Mouse (Mus musculus): Measurements from ENCODE around the gene Pkig.

Gene Pkig

DNA sequence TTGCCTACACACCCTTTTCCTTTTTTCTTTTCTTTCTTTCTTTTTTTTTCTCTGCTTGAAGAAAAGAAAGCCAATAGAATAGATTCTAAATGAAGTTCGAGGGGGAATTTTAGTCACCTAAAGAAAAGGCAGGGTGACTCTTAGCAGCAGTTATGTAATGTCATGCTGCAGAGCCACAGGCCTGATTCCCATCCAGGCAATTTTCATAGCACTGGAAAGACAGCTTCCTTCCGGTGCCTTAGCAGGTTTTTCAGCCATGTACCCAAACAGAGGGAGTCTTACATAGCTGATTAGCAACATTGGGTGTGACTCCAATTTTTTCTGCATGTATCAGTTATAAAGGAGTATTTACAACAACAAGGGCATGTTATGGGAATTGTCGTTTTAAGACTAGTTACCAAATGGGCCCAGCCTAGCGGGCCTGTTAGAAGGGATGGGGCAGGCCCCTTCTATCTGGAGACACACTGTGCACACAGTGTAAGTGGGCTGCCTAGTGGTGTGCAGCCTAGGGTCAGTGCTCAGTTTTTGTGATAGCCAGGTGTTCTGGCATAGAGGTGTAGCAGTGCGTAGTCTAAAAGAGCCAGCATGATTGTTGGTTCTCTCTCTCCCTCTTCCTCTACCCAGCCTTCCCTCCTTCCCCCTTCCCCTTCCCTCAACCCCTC lies 45.5 kb downstream of the Pkig start:
- DNase-seq (ENCODE audit: inconsistent age in 2 of 2, low spot score in 1 of 2), result peak in 1 of 2 experiments; percentile 41

DNA sequence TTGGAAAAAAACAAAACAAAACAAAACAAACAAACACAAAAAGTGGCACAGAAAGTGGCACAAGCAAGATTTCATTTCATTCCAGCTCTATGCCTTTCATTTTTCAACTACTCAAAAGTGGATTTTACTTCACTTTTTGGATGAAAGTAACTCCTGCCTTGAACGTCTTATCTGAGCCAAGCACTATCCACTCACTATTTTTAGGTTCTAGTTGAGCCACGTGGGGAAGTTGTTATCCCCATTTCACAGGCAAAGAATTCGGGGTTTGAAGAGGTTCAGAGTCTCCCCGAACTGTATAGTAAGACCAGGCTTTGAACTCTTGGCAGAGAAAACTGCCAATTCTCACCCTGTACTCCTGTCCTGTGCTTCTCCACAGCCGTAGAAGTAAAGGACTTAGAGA lies 50.1 kb downstream of the Pkig start:
- DNase-seq (ENCODE audit: inconsistent age in 2 of 2, low spot score in 1 of 2), result no peak

DNA sequence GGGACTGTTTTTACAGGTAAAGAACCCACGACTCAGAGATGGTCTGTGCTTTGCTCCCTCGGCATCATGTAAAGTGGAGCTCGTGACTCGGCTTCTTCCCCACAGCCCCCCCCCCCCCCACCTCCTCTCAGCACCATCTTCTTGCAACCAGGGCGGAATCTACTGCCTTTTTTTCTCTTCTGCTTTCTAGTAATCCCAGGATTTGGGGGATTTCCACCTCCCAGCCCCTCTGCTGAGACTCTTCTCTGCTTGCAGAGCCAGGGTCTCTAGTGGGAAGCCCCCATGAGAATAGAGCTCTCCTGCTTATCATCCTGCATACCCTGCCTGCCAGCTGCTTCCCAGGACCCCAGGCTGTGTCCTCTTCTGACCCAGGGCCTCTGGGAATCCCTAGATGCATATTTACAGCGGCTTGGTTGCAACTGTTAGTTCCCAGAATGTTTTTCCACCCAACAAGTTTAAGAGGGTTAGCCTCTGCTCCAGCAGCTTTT lies 50.6 kb downstream of the Pkig start:
- DNase-seq (ENCODE audit: inconsistent age in 2 of 2, low spot score in 1 of 2), result no peak

DNA sequence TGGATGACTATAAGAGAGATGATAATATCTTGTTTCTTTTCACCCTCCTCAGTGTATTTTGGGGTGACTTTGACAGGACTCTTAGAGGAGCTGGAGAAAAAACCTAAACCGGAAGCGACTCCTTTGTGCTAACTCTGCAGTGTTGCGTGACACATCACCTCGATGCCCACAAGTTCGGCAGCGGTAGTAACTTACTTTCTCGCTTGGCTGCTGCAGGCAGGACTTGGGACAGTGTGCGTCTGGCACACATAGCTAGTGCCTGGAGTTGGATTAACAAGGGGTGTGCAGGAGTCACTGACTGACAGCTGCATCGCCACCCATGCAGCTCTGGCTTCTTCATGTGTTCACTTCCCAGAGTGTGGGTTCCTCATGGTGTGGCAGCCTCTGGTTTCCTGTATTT lies 51.8 kb downstream of the Pkig start:
- DNase-seq (ENCODE audit: inconsistent age in 2 of 2, low spot score in 1 of 2), result no peak

GRCm38 (mm10) chr2:163710606-163711159 lies 52.5 kb downstream of the Pkig start:
- DNase-seq (ENCODE audit: inconsistent age in 2 of 2, low spot score in 1 of 2), result peak in 1 of 2 experiments; percentile 61

DNA sequence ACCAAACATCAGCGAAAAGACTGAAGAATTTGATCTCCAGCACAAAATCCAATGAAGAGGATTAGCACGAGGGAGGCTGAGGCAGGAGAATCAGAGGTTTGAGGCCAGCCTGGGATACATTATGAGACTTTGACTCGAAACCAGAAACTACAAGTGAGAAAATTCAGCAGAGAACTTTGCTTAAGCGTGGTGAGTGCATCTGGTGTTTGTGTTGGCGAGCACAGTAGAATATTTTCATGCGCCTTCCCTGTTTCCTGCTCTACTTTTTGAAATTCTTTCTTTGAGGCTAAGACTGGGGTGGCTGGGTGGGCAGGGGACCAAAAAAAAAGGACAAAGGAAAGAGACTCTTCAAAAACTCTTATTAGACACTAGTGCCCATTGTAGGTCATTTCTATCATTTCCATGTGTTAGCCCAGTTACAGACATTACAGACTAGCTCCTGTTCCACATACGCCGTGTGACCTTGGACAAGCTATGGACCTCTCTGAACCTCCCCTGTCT lies 53.2 kb downstream of the Pkig start:
- no peak for DNase-seq (ENCODE audit: inconsistent age in 2 of 2, low spot score in 1 of 2)

DNA sequence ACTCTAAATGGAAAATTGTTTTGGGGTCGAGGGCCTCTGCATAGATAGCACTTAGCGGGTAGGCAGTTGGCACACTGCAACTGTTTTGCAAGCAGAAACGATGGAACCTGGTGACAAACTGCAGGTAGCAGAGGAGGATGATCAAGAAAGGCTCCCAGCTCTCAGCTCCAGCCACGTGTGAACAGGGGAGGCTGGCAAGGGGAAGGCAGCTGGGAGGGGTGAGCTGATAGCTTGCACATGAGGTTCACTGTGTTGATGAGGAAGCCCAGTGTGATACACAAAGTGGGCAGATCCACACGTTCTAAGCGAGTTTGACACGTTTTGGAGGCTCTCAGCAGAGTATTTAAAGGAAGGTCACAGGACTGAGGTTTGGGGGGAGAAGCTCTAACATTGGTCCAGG lies 54.3 kb downstream of the Pkig start:
- DNase-seq (ENCODE audit: inconsistent age in 2 of 2, low spot score in 1 of 2), result no peak

GRCm38 (mm10) chr2:163712874-163713273 lies 54.7 kb downstream of the Pkig start:
- peak; percentile 38 to 71 for DNase-seq (ENCODE audit: inconsistent age in 2 of 2, low spot score in 1 of 2)

DNA sequence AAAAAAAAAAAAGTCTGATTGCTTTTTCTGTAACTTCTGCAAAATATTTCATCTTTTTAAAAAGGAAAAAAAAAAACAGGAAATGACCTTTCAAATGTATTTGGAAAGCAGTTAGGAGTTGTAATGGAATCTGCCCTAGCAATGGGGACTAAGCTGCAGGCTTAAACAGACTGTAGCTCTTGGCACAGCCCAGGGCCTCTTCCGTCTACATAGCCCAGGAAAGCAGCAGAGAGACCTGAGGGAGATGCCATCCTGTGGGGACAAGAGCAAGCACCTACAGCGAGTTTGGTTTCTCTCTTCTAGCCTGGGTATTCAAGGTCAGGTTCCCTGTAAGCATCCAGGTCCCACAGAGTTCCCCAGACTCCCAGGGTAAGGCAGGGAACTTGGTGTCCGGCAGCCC lies 55.2 kb downstream of the Pkig start:
- peak; percentile 34 to 68 for DNase-seq (ENCODE audit: inconsistent age in 2 of 2, low spot score in 1 of 2)

- peak in 1 of 2 experiments; percentile 59 for DNase-seq (ENCODE audit: inconsistent age in 2 of 2, low spot score in 1 of 2)
These were observed 58.3 kb downstream of the Pkig start for GRCm38 (mm10) chr2:163716448-163716847.

- peak in 1 of 2 experiments; percentile 51 for DNase-seq (ENCODE audit: inconsistent age in 2 of 2, low spot score in 1 of 2)
These were observed 58.7 kb downstream of the Pkig start for GRCm38 (mm10) chr2:163716853-163717252.

GRCm38 (mm10) chr2:163718526-163718925 lies 60.3 kb downstream of the Pkig start:
- DNase-seq (ENCODE audit: inconsistent age in 2 of 2, low spot score in 1 of 2), result peak in 1 of 2 experiments; percentile 60

DNA sequence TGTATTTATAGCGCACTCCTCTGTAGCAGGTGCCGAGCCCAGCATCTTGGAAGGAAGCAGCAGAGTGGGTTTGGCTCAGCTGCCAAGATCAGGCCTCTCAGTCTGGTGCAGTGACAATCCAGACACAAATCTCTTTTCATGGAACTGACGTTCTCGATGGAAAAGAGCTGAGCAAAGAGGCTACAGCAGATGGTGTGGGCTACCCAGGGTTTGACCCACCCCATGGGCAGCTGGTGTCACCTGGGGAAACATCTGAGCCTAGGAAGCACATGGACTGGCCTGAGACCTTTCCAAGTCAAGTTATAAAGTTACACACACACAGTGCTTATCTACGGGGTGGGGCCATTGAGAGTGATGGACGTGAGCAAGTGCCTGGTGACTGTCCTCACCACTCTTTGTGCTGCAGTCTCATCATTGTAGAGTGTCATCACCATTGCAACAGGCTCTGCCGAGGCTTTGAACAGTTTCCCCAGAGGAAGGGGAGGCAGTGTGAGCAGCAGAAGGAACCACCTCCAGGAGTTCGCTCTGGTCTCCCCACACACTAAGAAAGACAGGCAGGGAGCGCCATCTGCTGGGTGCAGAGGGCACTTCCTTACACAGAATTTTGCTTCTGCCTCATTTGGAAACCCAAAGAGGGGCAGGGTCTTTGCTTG lies 60.9 kb downstream of the Pkig start:
- DNase-seq (ENCODE audit: inconsistent age in 2 of 2, low spot score in 1 of 2), result peak; percentile 80 to 93

- DNase-seq (ENCODE audit: inconsistent age in 2 of 2, low spot score in 1 of 2), result no peak
These were observed 61.4 kb downstream of the Pkig start for GRCm38 (mm10) chr2:163719616-163720015.

DNA sequence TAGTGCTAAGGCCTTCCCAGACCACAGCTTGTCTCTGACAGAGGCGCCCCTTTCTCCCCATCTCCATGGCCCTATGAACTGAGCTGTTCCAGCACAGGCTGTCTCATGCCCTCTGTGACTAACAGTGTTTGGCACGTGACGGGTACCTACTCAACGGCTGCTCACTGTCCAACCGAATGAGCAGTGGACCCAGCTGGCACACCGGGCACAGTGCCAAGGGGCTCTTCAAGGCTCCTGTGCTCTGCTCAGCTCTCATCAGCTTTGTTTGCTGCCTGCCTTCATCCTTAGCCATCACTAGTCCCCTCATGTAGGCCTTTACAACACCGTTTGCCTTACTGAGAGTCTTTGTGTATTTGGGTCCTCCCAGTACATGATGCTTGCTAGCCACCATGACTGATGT lies 64.4 kb downstream of the Pkig start:
- DNase-seq (ENCODE audit: inconsistent age in 2 of 2, low spot score in 1 of 2), result peak; percentile 83 to 85

DNA sequence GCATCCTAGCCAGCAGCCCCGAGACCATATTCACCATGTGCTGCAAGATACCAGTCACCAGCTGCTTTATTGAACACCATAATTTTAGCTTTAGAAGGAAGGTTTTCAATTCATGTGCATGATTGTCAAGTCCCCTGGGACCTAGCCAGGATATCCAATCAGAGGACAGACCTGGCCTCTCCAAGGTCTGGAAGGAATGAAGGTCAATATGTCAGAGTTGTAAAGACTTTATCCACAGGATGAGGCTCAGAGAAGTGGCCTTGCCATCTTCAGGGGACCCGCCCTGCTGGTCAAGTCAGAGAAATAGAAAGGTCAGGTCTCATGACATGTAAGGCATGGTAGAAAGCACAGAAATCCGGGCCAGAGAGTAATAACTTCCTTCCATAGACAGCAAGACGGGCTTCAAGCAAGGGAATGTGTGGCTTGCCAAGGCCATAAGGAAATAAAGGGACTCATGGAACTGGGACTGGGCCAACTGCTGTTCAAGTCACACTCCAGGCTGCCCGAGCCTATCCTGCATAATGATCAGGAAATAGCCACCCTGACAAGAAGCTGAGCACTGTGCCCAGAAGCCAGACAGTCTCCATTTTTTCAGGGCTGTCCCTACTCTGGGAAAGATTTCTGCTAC lies 68.7 kb downstream of the Pkig start:
- DNase-seq (ENCODE audit: inconsistent age in 2 of 2, low spot score in 1 of 2), result peak; percentile 62 to 80

DNA sequence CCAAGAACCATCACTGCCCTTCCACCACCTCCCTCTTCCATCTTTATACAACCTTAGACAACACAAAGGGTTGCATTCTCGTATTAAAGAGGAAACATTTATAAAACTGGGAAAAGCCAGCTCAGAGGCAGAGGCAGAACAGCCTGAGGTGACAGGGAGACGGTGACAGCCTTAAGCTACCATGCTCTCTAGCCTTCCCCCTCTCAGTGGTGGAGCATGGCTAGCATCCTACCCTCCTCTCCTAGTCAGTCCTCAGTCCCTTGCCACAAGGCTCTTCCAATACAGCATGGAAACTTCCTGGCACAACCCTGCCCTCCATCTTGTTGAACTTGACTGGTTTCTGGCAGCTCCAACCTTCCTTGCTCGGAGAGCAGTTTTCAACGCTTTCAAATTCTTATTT lies 70.1 kb downstream of the Pkig start:
- DNase-seq (ENCODE audit: inconsistent age in 2 of 2, low spot score in 1 of 2), result no peak

- no peak for DNase-seq (ENCODE audit: inconsistent age in 2 of 2, low spot score in 1 of 2)
These were observed 73.8 kb downstream of the Pkig start for GRCm38 (mm10) chr2:163732021-163732420.

GRCm38 (mm10) chr2:163735163-163735562 lies 77.0 kb downstream of the Pkig start:
- no peak for DNase-seq (ENCODE audit: inconsistent age in 2 of 2, low spot score in 1 of 2)

DNA sequence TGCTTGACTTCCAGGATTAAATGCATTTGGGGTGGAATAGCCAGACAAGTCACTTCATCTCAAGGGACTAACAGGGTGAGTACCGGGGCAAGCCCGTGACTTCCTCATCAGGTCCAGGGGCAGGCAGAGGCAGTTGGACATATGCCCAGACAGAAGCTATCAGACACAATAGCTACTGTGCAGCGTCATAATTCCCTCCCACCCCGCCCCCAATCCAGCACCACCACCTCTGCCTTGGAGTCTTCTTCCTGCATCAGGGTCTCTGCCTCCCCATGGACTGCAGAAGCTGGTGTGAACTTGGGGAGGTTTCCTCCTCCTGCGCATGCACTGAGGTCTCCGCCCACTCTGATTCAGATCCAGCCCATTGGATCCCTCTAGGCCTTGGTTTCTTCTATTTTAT lies 77.8 kb downstream of the Pkig start:
- peak in 1 of 2 experiments; percentile 68 for DNase-seq (ENCODE audit: inconsistent age in 2 of 2, low spot score in 1 of 2)

DNA sequence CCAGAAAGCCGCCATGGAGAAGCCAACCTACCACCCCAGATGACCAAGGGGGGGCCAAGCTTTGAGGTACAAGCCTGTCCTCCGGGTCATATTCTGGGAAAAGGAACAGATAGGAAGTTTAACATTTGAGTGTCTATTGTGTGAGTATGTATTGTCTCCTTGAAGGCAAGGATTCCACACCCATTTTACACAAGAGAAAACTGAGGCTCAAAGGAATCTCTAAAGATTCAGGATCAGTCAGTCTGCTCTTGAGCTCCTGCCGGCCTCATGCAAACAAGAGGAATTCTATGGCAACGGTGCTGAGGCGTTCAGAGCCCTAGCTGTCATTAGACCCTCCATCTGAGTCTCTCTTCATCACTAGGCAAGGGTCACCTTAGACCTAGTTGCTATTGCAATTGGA lies 84.5 kb downstream of the Pkig start:
- DNase-seq (ENCODE audit: inconsistent age in 2 of 2, low spot score in 1 of 2), result no peak

- DNase-seq (ENCODE audit: inconsistent age in 2 of 2, low spot score in 1 of 2), result no peak
These were observed 85.2 kb downstream of the Pkig start for GRCm38 (mm10) chr2:163743357-163743756.

Measured in adrenal gland, adult (tissue).